Mouse (Mus musculus) lung, embryonic 14.5 days (tissue): Measurements from ENCODE around the gene Gm12169. TPM values are rescaled to one million over a fixed set of nuclear protein-coding genes. Genes with fewer than 3 reads are reported as not detected.

Experiments
- ATAC-seq: fragments of 200-750 bp; cut with Nextera tagmentation; 2 replicates; pipeline ENCODE4 v1.8.0; 2017; ENCODE audit warnings: mild to moderate bottlenecking, moderate TSS enrichment, moderate library complexity; ENCODE audit not compliant: insufficient read depth
- DNase-seq: peaks from one replicate; pipeline ENCODE4 v3.0.0-alpha.2; 2015
- H3K27ac ChIP-seq: fragments of 300-500 bp; sonication (generic); 2 replicates; pipeline ENCODE4 v1.5.1; 2014; ENCODE audit warnings: low read depth, mild to moderate bottlenecking, moderate library complexity
- H3K27me3 ChIP-seq: fragments of 300-500 bp; sonication (generic); 2 replicates; pipeline ENCODE4 v1.6.1; 2014; ENCODE audit warnings: low read length, control low read depth; ENCODE audit not compliant: insufficient read depth
- H3K36me3 ChIP-seq: fragments of 300-500 bp; sonication (generic); 2 replicates; pipeline ENCODE4 v1.6.1; 2014; ENCODE audit warnings: control low read depth; ENCODE audit not compliant: insufficient read depth
- H3K4me1 ChIP-seq: fragments of 300-500 bp; sonication (generic); 2 replicates; pipeline ENCODE4 v1.6.1; 2014; ENCODE audit warnings: antibody characterized with exemption, control low read depth; ENCODE audit not compliant: insufficient read depth
- H3K4me2 ChIP-seq: fragments of 300-500 bp; sonication (generic); 2 replicates; pipeline ENCODE4 v1.6.1; 2014; ENCODE audit warnings: mild to moderate bottlenecking
- H3K4me3 ChIP-seq: fragments of 300-500 bp; sonication (generic); 2 replicates; pipeline ENCODE4 v1.5.1; 2014; ENCODE audit warnings: low read depth, low read length
- H3K9ac ChIP-seq: fragments of 300-500 bp; sonication (generic); 2 replicates; pipeline ENCODE4 v1.6.1; 2014
- H3K9me3 ChIP-seq: fragments of 300-500 bp; sonication (generic); 2 replicates; pipeline ENCODE4 v1.6.1; 2016; ENCODE audit warnings: low read depth, low read length, control low read depth
- CTCF ChIP-seq: IDR thresholded peaks from 2 replicates; pipeline ENCODE4 v1.5.1; 2016; ENCODE audit warnings: antibody characterized with exemption, low read depth
- WGBS: fragments of 180-500 bp; shearing (Covaris S2); extraction: QIAGEN DNeasy Blood & Tissue Kit; methylation state at CpG from one replicate; pipeline ENCODE4 v1.1.7; 2014; 5-methylcytosine and 5-hydroxymethylcytosine counted together
- polyA plus RNA-seq: library from polyadenylated mRNA; unstranded; fragments of >200 nt; fragmentation: Nextera tagmentation; extraction: Ambion mirVana; gene quantifications from 2 replicates; pipeline ENCODE4 v1.2.1, GENCODE M21; 2014

Gene Gm12169
- polyA plus RNA-seq, 1 experiment from 2014 or later, result not detected

GRCm38 (mm10) chr11:46565967-46566366, 42.0 kb downstream of the Gm12169 start:
- H3K4me3 ChIP-seq, result no peak overlapping the region
- 87% methylated on average over 2 of the region's 2 CpGs for WGBS
- no peaks in the 10 kb centered on the region for H3K4me1 ChIP-seq
- H3K36me3 ChIP-seq, result no peaks in the 10 kb centered on the region
- DNase-seq, result no peak
- TF ChIP-seq CTCF, result no peak
- H3K27me3 ChIP-seq, result no peaks in the 10 kb centered on the region
- no peak overlapping the region for H3K27ac ChIP-seq
- no peak for ATAC-seq
- H3K9me3 ChIP-seq, result no peaks in the 10 kb centered on the region
- H3K9ac ChIP-seq, result no peak overlapping the region
- no peak overlapping the region for H3K4me2 ChIP-seq

DNA sequence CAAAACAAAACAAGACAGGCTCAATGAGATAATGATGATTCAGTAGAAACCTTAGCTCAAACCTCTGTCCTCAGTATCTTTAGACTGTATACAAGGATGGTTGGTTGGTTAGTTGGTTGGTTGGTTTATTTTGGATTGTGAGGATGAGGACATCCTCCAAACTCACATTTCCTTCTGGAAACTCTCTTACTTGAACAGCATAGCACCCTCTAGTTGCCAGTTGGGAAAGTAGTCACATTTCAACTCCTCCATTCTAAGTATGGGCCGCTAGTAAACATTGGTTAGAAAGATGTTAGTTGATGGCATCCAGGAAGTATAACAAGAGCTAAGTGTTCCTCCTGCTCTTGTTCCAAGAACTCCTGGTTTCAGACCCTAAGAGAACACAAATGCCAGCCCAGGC, 45.1 kb downstream of the Gm12169 start:
- Histone ChIP-seq H3K27ac (no peak overlapping the region), H3K36me3 (no peaks in the 10 kb centered on the region), H3K4me3 (no peak overlapping the region), H3K9me3 (no peaks in the 10 kb centered on the region), H3K4me2 (no peak overlapping the region), H3K27me3 (no peaks in the 10 kb centered on the region), H3K9ac (no peak overlapping the region), H3K4me1 (no peaks in the 10 kb centered on the region)
- WGBS, result 75% methylated on average over 1 of the region's 1 CpGs
- DNase-seq, result no peak
- TF ChIP-seq CTCF, result no peak
- ATAC-seq, result no peak

DNA sequence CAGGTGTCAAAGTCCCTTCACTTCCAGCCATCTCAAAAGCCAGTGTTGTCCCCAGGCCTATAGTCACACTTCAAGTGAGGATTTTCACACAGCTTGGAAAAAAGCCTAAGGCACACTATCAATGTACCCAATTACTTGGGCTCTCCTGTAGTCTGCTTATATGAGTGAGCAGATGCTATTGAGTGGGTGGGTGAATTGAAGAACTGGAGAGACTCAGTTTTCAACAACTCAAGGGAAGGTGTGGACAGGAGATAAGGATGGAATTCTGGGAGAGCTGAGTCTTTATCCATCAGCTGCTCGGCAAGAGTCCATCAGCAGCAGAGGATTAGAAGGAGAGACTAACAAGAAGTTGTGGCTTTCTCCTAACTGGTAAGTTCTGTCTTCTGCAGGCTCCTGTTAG, 47.3 kb downstream of the Gm12169 start, which contains the start of gene BC053393:
BC053393 (plus strand) TSS at position 210 of the 400 bp plus-strand sequence.
- no peak for TF ChIP-seq CTCF
- Histone ChIP-seq H3K4me1 (no peaks in the 10 kb centered on the region), H3K9ac (no peak within 1 kb of the TSS), H3K27ac (no peak within 1 kb of the TSS), H3K4me2 (no peak within 1 kb of the TSS), H3K27me3 (no peaks in the 10 kb centered on the region), H3K9me3 (no peaks in the 10 kb centered on the region), H3K4me3 (no peak within 1 kb of the TSS), H3K36me3 (no peaks in the 10 kb centered on the region)
- ATAC-seq, result no peak
- 58% methylated on average over 1 of the region's 1 CpGs for WGBS
- DNase-seq, result no peak

DNA sequence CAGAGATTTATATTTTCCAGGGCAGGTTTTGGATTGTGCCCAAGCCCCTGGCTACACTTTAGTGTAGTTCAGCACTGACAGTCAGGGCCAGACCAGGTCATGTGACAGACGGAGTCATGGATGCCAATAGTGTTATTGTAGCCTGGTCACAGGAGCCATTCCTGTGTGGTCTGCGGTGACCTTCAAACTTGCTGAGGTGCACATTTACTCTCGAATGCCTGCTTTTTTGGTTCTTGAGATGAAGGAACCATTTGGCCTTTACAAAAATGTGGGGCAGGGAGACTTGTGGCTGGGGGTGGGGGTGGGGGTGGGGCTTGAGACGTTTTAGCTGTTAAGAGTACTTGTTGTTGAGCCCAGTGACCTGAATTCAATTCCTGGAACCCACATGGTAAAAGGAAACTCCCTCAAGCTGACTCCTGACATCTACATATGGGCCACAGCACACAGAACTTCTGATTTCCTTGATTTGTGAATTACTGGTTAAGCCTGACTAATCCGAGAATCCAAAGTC, 54.8 kb downstream of the Gm12169 start:
- Histone ChIP-seq H3K4me2 (no peak overlapping the region), H3K9ac (no peak overlapping the region), H3K27ac (no peak overlapping the region), H3K36me3 (no peaks in the 10 kb centered on the region), H3K4me3 (no peak overlapping the region), H3K27me3 (no peaks in the 10 kb centered on the region), H3K4me1 (no peaks in the 10 kb centered on the region), H3K9me3 (no peaks in the 10 kb centered on the region)
- DNase-seq, result peak; percentile 19
- ATAC-seq, result no peak
- WGBS, result 43% methylated on average over 5 of the region's 5 CpGs
- no peak for TF ChIP-seq CTCF

- H3K4me1 ChIP-seq, result no peaks in the 10 kb centered on the region
- H3K4me2 ChIP-seq, result no peak overlapping the region
- no peaks in the 10 kb centered on the region for H3K36me3 ChIP-seq
- DNase-seq, result no peak
- H3K27ac ChIP-seq, result no peak overlapping the region
- no peak overlapping the region for H3K4me3 ChIP-seq
- TF ChIP-seq CTCF, result no peak
- H3K9me3 ChIP-seq, result no peaks in the 10 kb centered on the region
- no peak overlapping the region for H3K9ac ChIP-seq
- ATAC-seq, result no peak
- WGBS, result 67% methylated on average over 3 of the region's 3 CpGs
- H3K27me3 ChIP-seq, result no peaks in the 10 kb centered on the region
Measured at GRCm38 (mm10) chr11:46580428-46580827, 56.4 kb downstream of the Gm12169 start.

DNA sequence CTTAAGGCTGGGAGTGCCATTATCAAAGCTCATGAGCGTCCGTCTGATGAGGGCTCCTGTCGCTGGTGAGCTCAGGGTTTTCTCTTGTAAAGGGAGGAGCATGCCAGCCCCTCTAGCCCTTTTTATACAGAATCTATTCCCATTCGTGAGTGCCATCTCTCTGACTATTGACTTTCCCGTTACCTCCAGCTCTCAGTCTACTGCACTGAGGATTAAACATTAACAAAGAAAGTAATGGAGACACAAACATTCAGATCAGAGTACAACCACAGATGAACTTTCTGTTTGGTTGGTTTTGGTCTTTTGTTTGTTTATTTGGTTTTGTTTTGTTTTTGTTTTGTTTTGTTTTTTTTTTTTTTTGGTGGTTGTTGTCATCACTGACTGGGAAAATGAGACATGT, 58.7 kb downstream of the Gm12169 start:
- Histone ChIP-seq H3K27me3 (no peaks in the 10 kb centered on the region), H3K4me1 (no peaks in the 10 kb centered on the region), H3K9me3 (no peaks in the 10 kb centered on the region), H3K9ac (no peak overlapping the region), H3K4me2 (no peak overlapping the region), H3K36me3 (no peaks in the 10 kb centered on the region), H3K4me3 (no peak overlapping the region), H3K27ac (no peak overlapping the region)
- TF ChIP-seq CTCF, result no peak
- 75% methylated on average over 5 of the region's 5 CpGs for WGBS
- ATAC-seq (no peak), DNase-seq (no peak)

Other genes starting within 250 kb of the Gm12169 start
- gene Cyfip2, start 211.4 kb upstream of the Gm12169 start, polyA plus RNA-seq, result 5.9 and 6.1 TPM in 2 replicates
- 0.08 TPM in 1 of 2 replicates, not detected in the other for gene Itk, start 134.7 kb upstream of the Gm12169 start, polyA plus RNA-seq
- gene Fam71b, start 127.7 kb upstream of the Gm12169 start, polyA plus RNA-seq, result not detected in 2 replicates
- gene Med7, start 87.3 kb upstream of the Gm12169 start, polyA plus RNA-seq, result 69.3 and 71.8 TPM in 2 replicates
- gene Havcr2, start 69.3 kb upstream of the Gm12169 start, polyA plus RNA-seq, result 0.21 and 0.24 TPM in 2 replicates
- gene BC053393, start 47.3 kb downstream of the Gm12169 start, polyA plus RNA-seq, result not detected in 2 replicates
- not detected in 2 replicates for gene Dppa1, start 105.0 kb downstream of the Gm12169 start, polyA plus RNA-seq
- gene Timd2, start 182.8 kb downstream of the Gm12169 start, polyA plus RNA-seq, result not detected in 2 replicates
- 2.2 and 2.7 TPM in 2 replicates for gene Havcr1, start 210.9 kb downstream of the Gm12169 start, polyA plus RNA-seq